Mouse (Mus musculus) embryo, embryonic 11 days (tissue): ENCODE measurements around the gene Itpr1.

Source experiments
- DNase-seq: peaks from one replicate; pipeline ENCODE4 v3.0.0-alpha.2; 2015

The Itpr1 gene

DNA sequence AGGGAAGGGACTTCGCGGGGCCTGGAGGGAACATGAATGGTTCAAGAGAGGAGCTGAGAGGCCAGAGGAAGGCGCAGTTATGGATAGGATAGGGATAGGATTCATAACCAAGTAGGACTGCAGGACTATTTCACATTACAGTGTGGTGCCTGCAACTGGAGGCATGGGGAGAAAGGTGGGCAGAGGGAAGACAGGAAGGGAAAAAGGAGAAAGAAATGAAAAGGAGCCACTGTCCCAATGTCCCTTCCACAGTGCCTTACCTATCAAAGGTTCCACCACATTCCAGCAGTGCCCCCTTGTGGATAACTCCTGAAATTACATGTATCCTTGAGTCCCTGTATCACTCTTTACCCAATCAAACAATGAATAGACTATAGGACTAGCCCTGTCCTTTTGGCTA is 195.2 kb downstream of the Itpr1 start:
- DNase-seq: peak; percentile 72

DNA sequence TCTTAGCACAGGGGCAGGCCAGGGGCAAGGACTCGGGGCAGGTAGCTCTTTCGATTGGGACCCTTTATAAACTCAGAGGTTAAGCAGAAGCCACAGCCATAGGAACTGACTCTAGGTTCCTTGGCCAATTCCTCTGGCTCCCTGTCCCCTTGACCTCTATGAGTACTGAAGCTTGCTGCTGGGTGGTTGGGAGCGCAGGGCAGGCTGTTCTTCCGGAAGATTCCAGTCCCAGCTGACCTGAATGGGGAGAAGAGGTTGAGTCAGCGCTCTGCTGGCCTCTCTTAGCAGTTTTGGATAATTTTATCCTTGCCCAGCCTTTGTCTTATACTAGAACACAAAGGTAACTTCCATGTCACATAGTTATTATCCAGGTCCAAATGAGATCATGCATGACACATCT is 195.8 kb downstream of the Itpr1 start:
- DNase-seq: no peak

DNA sequence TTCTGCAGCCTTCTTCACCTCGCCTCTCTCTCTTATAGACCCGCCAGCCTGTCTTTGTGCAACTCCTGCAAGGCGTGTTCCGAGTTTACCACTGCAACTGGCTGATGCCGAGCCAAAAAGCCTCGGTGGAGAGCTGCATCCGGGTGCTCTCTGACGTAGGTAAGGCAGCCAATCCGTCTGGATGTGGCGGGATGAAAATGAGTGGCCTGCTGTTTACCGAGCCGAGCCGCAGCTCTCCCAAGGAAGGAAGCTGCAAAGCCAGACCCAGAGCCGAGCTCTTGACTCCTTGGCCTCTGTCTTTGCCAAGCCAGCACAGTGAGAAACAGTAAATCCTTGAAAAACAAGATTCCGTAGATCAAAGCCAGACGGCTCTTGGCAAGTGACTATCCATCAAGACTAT is 197.9 kb downstream of the Itpr1 start:
- DNase-seq: no peak

DNA sequence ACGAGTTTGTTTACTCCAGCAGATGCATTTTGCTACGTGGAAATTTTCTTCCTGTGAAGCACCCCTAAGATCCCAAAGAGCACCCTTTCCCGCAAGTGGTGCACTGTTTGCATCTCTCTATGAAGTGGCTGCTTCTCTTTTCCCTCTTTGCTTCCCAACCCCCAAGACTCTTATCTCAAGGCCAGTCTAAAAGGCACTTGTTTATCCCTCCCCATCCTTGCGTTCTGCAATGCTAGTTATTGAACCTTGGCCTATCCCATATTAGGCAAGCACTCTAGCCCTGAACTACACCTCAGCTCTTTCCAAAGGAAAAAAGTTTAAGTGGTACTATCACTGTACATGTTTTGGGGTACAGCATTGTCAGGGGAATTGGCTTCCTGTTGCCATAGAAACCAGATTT is 198.3 kb downstream of the Itpr1 start:
- DNase-seq: no peak

DNA sequence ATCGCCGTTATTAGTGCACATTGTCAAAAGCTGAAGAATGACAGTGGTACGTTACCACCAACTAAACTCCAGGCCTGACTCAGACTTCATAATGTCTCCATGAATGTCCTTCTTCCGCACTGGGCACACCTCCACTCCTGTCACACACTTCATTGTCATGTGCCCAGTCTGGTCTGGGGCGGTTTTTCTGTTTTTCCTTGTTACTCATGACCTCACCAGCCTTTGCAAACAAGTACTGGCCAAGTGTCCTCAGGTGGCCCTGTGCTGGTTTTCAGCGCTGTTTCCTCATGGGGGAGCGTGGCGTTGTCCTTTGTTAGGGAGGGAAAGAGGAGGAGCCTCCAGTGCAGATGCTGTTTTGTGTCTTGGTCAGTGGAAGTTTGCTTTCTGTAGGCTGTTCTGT is 200.1 kb downstream of the Itpr1 start:
- DNase-seq: no peak

DNA sequence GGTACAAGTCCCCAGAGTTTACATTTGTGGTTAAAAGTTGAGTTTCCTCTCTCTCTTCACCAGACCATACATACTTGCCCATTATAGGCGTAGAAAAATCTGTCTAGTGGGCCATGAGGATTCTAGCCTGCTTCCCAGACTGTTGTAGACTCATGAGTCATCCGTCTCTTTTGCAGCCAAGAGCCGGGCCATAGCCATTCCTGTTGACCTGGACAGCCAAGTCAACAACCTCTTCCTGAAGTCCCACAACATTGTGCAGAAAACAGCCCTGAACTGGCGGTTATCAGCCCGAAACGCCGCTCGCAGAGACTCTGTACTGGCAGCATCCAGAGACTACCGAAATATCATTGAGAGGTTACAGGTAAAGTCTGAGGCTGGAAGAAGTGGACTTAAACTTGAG is 200.7 kb downstream of the Itpr1 start:
- DNase-seq: no peak

DNA sequence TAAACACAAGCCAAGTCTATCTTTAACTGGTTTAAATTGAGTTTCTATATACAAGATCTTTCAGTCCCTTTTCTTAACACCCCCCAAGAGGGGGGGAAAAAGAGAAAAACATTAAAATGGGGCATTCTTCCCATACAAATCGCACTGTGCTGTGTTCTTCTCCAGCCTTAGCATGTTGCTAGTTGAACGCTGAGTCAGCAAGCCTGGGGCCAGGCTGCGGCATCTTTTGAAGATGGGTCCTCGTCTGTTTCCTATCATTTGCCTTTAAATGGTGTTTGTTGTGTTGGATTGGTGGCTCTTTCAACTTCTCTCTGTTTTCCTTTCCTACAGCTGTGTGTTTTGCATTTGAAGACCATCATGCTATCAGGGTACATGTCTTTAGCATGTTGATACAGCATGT is 203.0 kb downstream of the Itpr1 start:
- no peak for DNase-seq

DNA sequence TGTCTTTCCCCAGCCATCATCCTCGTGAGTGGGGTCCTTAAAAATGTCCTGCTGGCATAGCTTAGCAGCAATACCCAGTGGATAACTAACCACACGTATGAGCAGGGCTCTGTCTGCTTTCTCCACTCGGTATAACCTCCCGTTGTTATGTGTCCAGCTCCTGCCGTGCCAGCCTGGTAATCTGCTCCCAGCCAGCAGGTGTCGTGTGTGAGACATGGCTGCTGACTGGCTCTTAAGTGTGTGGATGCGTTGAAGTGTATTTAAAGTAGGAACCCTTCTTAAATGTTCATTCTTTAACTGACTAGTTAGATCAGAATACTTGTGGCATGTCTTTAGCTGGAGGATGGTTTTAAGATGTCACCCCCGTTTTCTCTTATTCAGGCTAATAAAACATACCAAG is 204.6 kb downstream of the Itpr1 start:
- peak; percentile 72 for DNase-seq

DNA sequence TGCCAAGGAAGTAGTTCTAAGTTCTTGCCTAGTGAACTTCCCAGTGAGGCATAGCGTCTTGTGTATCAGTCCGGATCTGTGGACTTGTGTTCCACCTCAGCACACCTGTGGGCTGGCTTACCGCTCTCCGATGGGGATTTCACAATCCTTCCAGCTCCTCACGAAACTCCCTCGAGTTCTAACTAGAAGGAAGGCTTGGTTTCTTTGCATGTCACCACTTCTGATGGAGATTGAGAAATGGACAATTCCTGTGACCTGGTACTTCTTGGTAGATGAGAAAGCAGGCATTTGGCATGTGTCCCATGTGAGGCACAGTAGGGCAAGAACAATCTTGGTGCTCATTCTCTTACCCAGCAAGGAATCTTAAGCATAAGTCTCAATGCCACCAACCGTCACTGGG is 205.3 kb downstream of the Itpr1 start:
- no peak for DNase-seq

DNA sequence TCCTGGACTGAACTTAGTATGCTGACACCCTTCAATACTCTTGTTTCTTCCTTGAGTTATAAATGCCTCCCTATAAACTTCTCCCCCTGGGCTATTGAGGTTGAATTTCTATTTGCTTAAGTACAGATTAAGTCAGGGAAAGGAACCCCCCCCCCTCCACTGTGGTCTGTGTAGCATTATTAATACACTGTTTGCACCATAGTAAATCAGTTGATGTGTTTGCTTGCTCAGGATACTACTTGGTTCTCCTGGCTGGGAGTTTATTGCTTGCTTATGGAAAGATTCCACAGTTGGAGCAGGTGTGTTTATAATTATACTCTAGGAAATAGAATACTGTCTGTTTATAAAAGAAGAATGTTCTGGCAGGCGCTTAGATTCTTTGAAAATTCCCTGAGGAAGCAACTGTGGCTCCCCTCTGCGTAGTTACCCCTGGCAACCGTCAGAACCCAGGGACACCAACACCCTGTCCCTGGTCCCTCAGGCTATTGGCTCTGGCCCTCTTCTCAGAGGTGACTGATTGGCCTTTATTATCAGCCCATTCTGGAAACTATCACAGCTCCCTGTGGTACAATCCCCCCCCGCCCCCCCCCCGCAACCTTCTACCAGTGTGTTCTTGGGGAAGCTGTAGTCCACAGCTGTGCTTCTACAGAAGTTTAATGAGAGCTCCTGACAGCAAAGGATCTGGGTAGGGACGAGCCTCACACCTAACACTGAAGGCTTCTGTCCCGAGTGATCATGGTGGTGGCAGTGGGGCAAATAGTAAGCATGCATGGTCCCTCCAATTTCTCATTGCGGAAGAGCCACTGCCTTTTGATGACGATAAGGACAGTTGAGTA is 212.1 kb downstream of the Itpr1 start:
- DNase-seq: no peak

DNA sequence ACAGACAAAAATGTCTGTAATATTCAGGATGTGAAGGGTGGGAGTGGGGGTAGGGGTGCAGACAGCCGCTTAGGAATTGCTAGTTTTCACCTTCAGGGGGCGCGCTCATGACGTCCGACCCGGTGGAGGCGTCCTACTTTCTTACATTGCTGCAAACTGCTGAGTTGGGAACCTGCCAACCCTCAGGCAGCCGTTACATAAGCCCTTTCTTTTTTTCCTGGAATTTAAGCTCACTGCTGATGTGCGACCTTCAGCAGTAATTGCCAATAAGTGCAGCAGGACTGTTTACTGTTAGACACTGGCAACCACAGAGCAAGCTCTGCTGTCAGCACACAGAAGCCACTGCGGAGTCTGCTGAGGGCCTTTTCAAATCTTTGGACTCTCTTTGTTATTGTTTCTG is 213.9 kb downstream of the Itpr1 start:
- DNase-seq: peak; percentile 78

DNA sequence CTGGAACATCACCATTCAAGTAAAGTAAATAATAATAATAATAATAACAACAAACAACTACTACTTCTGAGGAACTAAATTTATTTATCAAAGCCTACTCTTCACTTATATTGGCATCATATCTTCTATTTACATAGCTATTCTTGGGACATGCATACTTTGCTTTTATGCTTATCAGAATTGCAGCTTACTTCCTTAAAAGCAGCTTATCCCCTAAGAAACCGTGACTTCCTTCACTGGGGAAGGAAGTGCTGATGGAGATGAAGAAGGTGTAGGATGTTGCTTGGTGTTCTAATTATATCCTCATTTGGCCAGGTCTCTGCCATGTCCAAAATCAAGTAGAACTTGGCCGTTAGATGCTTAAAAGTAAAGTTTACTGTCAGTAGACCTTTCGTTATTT is 215.5 kb downstream of the Itpr1 start:
- DNase-seq: no peak

DNA sequence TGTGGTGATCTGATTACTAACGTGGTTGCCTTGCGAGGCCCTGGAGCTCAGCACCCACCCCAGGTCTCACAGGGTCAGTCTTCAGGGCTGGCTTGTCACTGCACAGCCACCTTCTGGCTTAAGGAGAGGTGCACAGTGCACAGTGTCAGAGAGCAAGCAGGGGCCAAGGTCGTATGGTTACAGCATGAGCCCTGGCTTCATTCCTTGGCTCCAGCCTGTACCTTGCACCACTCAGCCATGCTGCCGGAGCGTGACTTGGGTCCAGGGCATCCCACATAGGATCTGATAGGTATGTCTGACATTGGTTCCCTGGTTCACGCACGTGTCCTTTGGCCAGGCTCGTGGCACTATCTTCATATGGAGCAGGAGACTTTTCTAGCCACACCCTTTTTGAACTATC is 217.1 kb downstream of the Itpr1 start:
- no peak for DNase-seq

DNA sequence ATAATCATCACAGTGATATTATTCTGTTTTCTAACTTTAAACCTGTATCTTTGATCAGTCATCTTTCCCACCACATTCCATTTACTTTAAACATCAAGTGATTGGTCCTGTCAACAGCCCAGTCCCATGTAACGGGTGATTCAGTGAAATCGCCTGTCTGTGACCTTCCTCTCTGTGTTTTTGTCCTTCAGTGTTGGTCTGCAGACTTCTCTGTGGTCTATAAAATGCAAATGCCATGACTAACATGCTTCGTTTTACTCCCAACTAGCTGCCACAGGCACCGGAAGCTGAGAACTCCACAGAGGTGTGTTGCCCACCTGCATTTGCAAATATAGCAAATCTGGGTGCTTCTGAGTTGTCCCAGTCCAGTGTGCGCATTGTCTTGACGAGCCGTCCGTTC is 218.3 kb downstream of the Itpr1 start:
- no peak for DNase-seq

DNA sequence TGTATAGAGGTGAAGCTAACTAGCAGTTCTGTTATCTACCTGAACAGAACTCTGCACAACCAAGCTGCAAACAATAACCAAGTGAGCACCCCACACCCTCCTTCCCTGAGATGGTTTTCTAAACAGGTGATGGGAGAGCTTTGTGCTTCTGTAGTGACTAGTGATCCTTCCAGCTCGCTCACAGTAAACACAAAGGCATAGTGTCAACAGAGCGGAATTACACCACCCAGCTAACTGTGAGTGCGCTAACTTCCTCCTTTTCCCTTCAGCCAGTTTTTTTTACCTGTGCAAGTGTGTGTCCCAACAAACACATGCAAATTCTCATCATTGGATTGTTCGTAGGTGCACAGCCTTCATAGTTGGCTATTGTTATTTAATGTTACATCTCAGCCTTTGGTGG is 219.9 kb downstream of the Itpr1 start:
- no peak for DNase-seq

DNA sequence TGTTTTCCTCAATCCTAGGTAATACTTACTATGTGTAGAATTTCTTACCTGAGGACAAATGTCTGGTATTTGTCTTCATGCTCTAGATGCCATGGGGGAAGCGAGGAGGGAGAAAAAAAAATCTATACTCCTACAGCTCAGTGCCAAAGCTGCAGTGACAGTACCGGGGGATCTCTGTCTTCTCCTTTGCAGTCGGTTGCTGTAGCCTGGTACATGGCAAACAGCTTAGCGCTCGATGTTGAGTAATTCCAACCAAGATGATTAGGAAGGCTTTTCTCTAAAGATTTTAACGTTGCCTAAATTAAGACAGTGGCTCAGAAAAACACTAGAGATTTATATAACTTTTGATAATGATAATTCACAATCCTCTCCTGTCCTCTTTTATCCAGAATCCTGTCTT is 221.9 kb downstream of the Itpr1 start:
- no peak for DNase-seq

DNA sequence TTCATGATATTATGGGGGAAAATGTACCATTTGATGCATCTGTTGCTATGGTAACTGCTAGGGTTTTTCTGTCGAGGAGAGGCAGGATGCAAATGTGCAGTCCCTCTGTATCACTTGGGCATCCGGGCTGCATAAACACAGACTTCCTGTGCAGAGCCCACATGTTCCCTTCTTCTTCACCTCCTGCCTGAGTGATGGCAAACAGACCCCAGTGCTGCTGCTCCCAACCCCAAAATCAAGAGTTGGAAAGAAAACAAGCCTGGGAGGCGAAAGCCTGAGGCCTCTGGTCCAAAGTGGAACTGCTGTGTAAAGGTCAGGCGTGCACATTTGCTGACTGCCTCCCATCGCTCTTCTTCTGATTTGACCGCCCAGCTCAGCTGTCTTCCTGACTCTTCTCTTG is 222.6 kb downstream of the Itpr1 start:
- DNase-seq: peak; percentile 48

DNA sequence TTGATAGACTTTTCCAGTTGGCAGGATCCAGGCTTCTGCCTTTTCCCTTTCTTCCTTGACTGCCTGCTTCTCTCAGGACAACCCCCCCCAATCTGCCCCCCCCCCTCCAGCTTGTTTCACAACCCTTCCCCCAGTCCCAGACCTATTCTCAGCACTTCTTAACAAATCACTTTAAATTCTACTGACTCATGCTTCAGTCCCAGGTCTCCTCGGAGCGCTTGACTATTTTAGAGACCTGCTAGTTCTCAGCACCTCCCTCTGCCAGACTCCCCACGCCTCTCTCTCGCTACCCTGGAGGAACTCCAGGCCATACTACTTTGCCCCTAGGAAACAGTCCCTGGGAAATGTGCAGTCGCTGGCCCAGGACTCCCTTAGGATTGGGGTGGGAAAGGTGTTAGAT is 223.7 kb downstream of the Itpr1 start:
- no peak for DNase-seq

DNA sequence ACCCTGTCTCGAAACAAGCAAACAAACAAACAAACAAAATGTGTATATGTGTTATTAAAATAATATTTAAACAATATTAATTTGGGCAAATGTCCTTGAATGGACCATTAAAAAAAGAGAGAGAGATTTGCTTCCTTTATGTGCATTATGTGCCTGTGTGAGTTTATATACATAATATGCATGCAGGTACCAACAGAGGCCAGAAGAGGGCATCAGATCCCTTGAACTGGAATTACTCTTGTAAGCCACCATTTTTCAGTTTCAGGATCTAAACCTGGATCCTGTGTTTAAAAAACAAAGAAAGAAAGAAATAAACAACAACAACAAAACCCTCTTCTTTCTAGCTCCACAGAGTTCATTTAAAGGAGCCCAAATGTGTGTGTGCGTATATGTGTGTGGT is 228.4 kb downstream of the Itpr1 start:
- DNase-seq: no peak

DNA sequence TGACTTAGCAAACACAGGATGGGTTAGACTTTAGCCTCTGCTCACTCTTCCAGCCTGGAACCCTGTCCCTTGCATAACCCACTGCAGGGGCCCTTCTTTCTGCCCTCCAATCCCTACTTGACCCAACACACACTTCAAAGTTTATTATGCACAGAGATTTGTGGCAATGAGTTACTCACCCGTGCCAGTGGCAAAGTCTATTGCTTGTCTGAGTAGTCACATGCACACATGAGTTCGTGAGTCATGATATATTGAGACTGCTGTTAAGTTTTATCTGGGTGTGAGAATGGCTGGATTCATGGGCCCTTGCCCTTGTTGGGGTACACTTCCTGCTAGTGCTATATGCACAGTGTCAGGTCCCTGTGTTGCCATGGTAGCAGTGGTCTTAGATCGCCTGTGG is 229.4 kb downstream of the Itpr1 start:
- DNase-seq: no peak

DNA sequence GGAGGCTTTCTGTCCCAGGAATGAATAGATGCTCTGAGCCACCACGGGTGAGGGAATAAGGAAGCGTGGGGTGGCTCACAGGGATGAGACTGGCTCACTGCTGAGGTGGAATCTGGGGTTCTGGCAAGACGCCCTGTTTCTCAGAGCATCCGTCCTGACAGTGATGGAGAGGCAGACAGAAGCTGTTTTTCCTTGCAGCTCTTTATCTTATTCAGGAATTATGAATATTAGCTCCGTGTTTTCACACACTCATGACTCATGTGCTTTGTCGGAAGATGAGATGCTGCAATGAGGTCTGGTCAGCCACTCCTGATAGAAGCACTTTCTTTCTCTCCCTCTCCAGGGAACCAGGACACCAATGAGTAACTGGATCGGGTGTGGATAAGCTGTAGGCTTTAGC is 231.5 kb downstream of the Itpr1 start:
- no peak for DNase-seq

DNA sequence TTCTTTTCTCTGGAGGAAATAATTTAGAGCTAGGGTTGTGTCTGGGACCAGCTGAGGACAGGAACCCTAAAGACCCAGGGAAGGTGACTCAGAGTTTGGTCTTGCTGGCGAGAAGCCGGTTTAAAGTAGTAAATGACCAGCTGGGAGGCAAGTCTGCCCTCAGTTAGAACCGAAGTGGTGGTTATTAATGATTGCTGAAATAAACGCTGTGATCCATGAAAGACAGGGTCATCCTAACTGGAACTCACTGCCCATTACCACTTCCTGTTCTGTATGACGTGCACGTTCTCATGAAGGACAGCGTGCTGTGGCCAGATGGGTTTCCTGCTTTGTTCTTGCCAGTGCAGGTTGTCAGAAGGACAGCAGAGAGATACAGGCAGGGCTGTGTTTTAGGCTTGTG is 232.1 kb downstream of the Itpr1 start:
- DNase-seq: no peak

DNA sequence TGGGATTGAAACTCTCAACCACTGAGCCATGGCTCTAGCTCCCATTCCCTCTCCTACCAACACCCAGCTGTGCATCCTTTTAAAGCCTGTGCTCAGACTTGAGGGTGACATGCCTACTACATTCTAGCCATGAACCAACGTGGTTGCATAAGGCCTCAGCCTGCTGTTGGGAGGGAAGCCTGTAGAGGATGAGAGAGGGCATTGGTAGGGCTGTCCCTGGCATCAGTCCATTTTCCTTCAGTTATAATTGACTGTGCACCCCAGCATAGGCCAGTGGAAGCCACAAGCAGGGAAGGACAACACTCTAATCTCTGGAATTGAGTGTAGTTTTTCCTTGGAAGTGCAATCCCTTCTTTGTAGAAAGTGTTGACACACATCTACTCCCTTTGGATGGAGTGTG is 233.9 kb downstream of the Itpr1 start:
- no peak for DNase-seq

DNA sequence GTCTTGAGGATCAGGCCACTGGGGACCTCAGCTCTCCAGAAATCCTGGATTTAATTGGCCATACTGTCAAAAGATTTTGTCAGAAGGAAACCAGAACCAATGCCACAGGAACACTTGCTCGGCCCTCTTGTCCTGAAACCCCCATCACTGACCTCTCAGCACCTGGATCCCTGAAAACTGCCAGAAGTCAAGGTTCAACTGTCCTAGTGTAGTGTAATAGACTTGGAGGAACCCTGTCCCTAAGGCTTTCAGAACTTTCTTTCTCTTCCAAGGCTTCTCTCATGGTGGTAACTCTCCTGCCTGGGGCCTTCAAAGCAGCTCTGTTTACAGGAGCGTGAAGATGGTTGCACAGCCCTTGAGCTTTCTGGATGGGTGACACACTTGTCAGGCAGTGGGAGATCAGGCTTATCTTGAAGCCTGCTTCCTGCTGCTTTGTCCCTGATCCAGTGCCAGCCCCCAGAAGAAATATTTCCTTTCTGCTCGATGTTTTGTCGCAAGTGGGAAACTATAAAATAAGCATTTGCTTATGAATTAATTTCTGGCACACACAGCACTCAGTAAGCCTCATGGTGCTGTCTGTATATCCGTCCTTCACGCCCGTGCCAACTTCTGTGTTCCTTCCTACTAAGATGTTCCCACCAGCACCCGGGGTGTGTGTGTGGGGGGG is 234.4 kb downstream of the Itpr1 start:
- no peak for DNase-seq
